Mouse (Mus musculus): ENCODE measurements around the gene Ndufa11.

Gene Ndufa11

GRCm38 (mm10) chr17:56716655-56717362, 758 bp upstream of the Ndufa11 start:
- peak; percentile 97 for DNase-seq (ENCODE audit: low read depth, low spot score)

- no peak for DNase-seq (ENCODE audit: low read depth, low spot score)
Measured at GRCm38 (mm10) chr17:56722441-56722840, 4.9 kb downstream of the Ndufa11 start.

GRCm38 (mm10) chr17:56723419-56724161, 6.0 kb downstream of the Ndufa11 start:
- DNase-seq (ENCODE audit: low read depth, low spot score): no peak

GRCm38 (mm10) chr17:56727029-56727649, 9.6 kb downstream of the Ndufa11 start:
- no peak for DNase-seq (ENCODE audit: low read depth, low spot score)

GRCm38 (mm10) chr17:56727659-56728058, 10.1 kb downstream of the Ndufa11 start:
- DNase-seq (ENCODE audit: low read depth, low spot score): no peak

GRCm38 (mm10) chr17:56728117-56728516, 10.6 kb downstream of the Ndufa11 start:
- no peak for DNase-seq (ENCODE audit: low read depth, low spot score)

- DNase-seq (ENCODE audit: low read depth, low spot score): no peak
Measured at GRCm38 (mm10) chr17:56729151-56729550, 11.6 kb downstream of the Ndufa11 start.

GRCm38 (mm10) chr17:56729656-56730055, 12.1 kb downstream of the Ndufa11 start:
- DNase-seq (ENCODE audit: low read depth, low spot score): no peak

- no peak for DNase-seq (ENCODE audit: low read depth, low spot score)
Measured at GRCm38 (mm10) chr17:56736534-56736933, 19.0 kb downstream of the Ndufa11 start.

GRCm38 (mm10) chr17:56738221-56738620, 20.7 kb downstream of the Ndufa11 start:
- DNase-seq (ENCODE audit: low read depth, low spot score): no peak

GRCm38 (mm10) chr17:56740118-56740787, 22.7 kb downstream of the Ndufa11 start:
- no peak for DNase-seq (ENCODE audit: low read depth, low spot score)

- no peak for DNase-seq (ENCODE audit: low read depth, low spot score)
Measured at GRCm38 (mm10) chr17:56740788-56741160, 23.2 kb downstream of the Ndufa11 start.

- no peak for DNase-seq (ENCODE audit: low read depth, low spot score)
Measured at GRCm38 (mm10) chr17:56744173-56744572, 26.6 kb downstream of the Ndufa11 start.

GRCm38 (mm10) chr17:56751404-56752072, 34.0 kb downstream of the Ndufa11 start:
- DNase-seq (ENCODE audit: low read depth, low spot score): no peak

- DNase-seq (ENCODE audit: low read depth, low spot score): no peak
Measured at GRCm38 (mm10) chr17:56753452-56753851, 35.9 kb downstream of the Ndufa11 start.

GRCm38 (mm10) chr17:56754271-56755185, 37.0 kb downstream of the Ndufa11 start:
- no peak for DNase-seq (ENCODE audit: low read depth, low spot score)

- no peak for DNase-seq (ENCODE audit: low read depth, low spot score)
Measured at GRCm38 (mm10) chr17:56756703-56757399, 39.3 kb downstream of the Ndufa11 start.

GRCm38 (mm10) chr17:56757416-56758123, 40.0 kb downstream of the Ndufa11 start, which contains the start of gene Nrtn:
Nrtn (minus strand) TSS chr17:56757530.
- DNase-seq (ENCODE audit: low read depth, low spot score): peak; percentile 79

- DNase-seq (ENCODE audit: low read depth, low spot score): peak; percentile 71
Measured at GRCm38 (mm10) chr17:56758132-56758531, 40.6 kb downstream of the Ndufa11 start.
